Mouse (Mus musculus) lung, adult 2 months (tissue): ENCODE data around the gene Tmem160.

ENCODE experiments used
- CTCF ChIP-seq: fragments of 200-500 bp; IDR thresholded peaks from 2 replicates; pipeline ENCODE4 v1.5.1; 2011; ENCODE audit warnings: mild to moderate bottlenecking, low read length, control low read depth; ENCODE audit not compliant: insufficient read depth
- POLR2A ChIP-seq: fragments of 200-500 bp; IDR thresholded peaks from 2 replicates; pipeline ENCODE4 v1.6.1; 2011; ENCODE audit warnings: low read depth, mild to moderate bottlenecking, control low read depth, low read length, borderline replicate concordance; ENCODE audit errors: extremely low read depth

DNA sequence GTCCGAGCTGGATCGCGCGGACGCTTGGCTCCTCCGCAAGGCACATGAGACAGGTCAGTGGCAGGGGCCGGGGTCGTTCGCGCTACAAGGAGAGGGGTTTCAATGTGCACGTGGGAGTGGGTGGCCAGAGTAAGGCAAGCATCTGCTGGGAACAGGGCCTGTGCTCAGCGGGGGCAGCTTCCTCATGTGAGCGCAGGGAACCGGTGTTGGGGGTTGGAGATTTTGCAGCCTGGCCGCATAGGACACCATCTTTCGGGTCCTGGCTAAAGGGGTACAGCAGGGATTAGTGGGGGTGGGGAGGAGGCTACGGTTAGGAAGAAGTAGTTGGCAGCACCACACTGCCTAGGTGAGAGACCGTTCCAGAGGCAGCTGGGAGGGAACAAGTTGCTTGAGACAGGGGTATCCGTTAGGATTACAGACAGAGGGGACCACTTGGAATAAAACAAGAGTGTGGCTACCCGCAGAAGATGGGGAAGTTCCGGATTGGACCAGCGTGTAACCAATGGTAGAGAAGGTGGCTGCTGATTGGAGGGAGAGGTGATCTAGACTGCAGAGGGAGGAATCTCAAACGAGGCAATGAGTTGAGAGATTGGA, 636 bp downstream of the Tmem160 start:
- TF ChIP-seq CTCF (no peak), POLR2A (no peak)
